Mouse (Mus musculus) liver, embryonic 14 days (tissue): ENCODE measurements around the gene Intu. TPM values are rescaled to one million over a fixed set of nuclear protein-coding genes. Genes with fewer than 3 reads are reported as not detected.

Source experiments
- polyA plus RNA-seq: library from polyadenylated mRNA; depleted of rRNA; stranded (reverse); fragments of >200 nt; gene quantifications from 2 replicates; pipeline ENCODE4 v1.2.3, GENCODE M21; 2012; rRNA removed

The Intu gene
- 0.86 and 0.97 TPM in 2 replicates for polyA plus RNA-seq

GRCm38 (mm10) chr3:40531286-40532141 lies at the start of gene Intu:
Gene Intu (plus strand): TSS chr3:40531286.

GRCm38 (mm10) chr3:40708655-40709054 lies 177.6 kb downstream of the Intu start, which contains the start of gene Slc25a31:
Gene Slc25a31 (plus strand): TSS chr3:40708855.

GRCm38 (mm10) chr3:40744024-40744835 lies 213.1 kb downstream of the Intu start, which contains the start of gene Hspa4l:
Gene Hspa4l (plus strand): TSS chr3:40744495.

Other genes starting within 250 kb of the Intu start
- gene Slc25a31, start 177.6 kb downstream of the Intu start, polyA plus RNA-seq, result 0.01 and 0.05 TPM in 2 replicates
- gene Hspa4l, start 213.2 kb downstream of the Intu start, polyA plus RNA-seq, result 5.5 TPM in 2 replicates